Mouse (Mus musculus) megakaryocyte, embryonic 14.5 days (primary cell): ENCODE data around the gene Stk16.

Experiments used
- FLI1 ChIP-seq: IDR thresholded peaks from 2 replicates; pipeline ENCODE4 v1.6.1; 2012; ENCODE audit warnings: low read length, inconsistent platforms, mixed read lengths
- GATA1 ChIP-seq: IDR thresholded peaks from 3 replicates; pipeline ENCODE4 v1.6.1; 2012; ENCODE audit warnings: mixed read lengths, low read length, inconsistent platforms, borderline replicate concordance

DNA sequence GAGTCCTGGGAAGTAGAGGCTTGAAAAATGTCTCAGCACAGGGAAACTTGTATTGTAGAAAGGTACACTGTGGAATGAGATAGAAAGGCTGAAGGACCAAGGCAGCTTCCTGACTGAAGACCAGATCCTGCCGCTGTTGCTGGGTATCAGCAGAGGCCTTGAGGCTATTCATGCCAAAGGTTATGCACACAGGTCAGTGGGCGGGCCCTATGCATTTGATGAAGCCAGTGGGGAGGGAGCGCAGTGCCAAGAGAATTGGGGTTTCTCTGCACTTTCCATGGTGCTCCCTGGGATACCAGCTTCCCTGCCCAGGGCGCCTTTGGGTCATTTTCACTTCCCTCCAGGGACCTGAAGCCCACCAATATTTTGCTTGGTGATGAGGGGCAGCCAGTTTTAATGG is 1.9 kb downstream of the Stk16 start:
- TF ChIP-seq GATA1, result no peak
- TF ChIP-seq FLI1, result no peak
